Mouse (Mus musculus): ENCODE results near the gene Gm26741. TPM values are rescaled to one million over a fixed set of nuclear protein-coding genes. Genes with fewer than 3 reads are reported as not detected.

Gm26741 gene
- polyA plus RNA-seq, 1 experiment, result not detected

DNA sequence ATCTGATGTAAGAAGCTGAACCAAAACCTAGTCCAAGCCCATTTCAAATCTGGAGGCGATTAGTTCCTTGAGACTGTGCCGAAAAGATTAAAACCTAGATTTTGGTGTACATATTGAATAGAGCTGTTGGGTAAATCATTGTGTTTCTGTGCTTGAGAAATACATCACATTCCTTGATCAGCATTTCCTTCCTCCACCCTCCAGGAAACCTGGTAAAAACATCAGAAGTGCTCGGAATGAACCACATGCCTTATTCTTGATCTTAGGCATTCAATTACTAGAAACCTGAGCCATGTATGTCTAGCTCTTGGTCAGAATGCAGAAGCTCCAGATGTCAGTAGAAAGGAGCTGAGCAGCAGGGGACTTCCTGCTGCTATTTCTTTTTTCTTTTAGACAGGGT is 30.9 kb downstream of the Gm26741 start:
- TF ChIP-seq CTCF (IDR thresholded peaks at IDR 0.05; ENCODE audit: extremely low read depth, insufficient read length, insufficient replicate concordance, low read depth, low read length) (no peak), POLR2A (IDR thresholded peaks at IDR 0.05; ENCODE audit: low read depth, low read length) (no peak)
- 90% methylated on average over 3 of the region's 3 CpGs for WGBS
- H3K36me3 ChIP-seq (ENCODE audit: control insufficient read depth, insufficient read depth, low read length), result no peaks in the 10 kb centered on the region
- H3K4me1 ChIP-seq (ENCODE audit: control insufficient read depth, insufficient read depth, insufficient read length, low read length), result no peaks in the 10 kb centered on the region
- no peak overlapping the region for H3K4me3 ChIP-seq (ENCODE audit: low read depth, low read length)
- no peak overlapping the region for H3K27ac ChIP-seq (ENCODE audit: insufficient read depth, low read depth, low read length)
- no peaks in the 10 kb centered on the region for H3K27me3 ChIP-seq (ENCODE audit: control insufficient read depth, insufficient read depth, low read length)

DNA sequence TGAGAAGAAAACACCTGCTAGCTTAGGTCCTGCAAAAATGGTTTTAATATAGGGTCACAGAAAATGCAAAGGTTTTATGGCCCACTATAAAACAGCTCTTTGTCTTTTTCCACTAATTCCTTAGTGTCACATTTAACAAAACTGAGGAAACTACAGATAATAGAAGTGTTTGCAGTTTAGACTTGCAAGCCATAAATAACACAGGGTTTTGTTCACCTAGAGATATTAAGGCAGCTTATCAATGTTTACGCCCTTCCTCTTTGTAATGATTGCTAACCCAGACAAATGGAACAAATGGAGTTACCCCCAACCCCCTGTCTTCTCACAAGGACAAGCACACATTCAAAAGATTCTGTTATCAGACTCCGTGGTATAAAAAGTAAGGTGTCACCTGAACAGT is 32.6 kb downstream of the Gm26741 start:
- Histone ChIP-seq H3K4me3 (ENCODE audit: low read depth, low read length) (no peak overlapping the region), H3K27ac (ENCODE audit: insufficient read depth, low read depth, low read length) (no peak overlapping the region), H3K4me1 (ENCODE audit: control insufficient read depth, insufficient read depth, insufficient read length, low read length) (no peaks in the 10 kb centered on the region), H3K36me3 (ENCODE audit: control insufficient read depth, insufficient read depth, low read length) (no peaks in the 10 kb centered on the region), H3K27me3 (ENCODE audit: control insufficient read depth, insufficient read depth, low read length) (no peaks in the 10 kb centered on the region)
- whole genome bisulfite sequencing, result 39% methylated on average over 2 of the region's 2 CpGs
- no peak for TF ChIP-seq POLR2A (IDR thresholded peaks at IDR 0.05; ENCODE audit: low read depth, low read length)
- TF ChIP-seq CTCF (IDR thresholded peaks at IDR 0.05; ENCODE audit: extremely low read depth, insufficient read length, insufficient replicate concordance, low read depth, low read length), result no peak

DNA sequence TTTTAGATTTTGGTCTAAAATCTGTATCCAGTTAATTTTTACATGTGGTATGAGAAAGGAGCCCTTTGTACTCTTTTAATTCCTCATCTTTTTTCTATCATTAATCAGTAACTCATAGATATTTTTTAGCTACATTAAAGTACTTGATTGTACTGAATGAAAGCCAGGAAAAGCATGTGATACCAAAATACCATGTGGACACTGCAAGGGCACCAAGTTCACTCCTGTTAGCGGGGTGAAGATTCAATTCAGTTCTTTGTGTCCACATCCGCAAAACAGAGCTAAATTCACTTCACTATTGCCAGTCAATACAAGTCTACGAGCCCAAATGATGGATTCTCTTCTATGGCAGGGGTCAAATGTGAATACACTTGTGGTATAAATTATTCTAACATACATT is 38.1 kb downstream of the Gm26741 start:
- Histone ChIP-seq H3K36me3 (ENCODE audit: control insufficient read depth, insufficient read depth, low read length) (no peaks in the 10 kb centered on the region), H3K27me3 (ENCODE audit: control insufficient read depth, insufficient read depth, low read length) (no peaks in the 10 kb centered on the region), H3K4me3 (ENCODE audit: low read depth, low read length) (no peak overlapping the region), H3K27ac (ENCODE audit: insufficient read depth, low read depth, low read length) (no peak overlapping the region), H3K4me1 (ENCODE audit: control insufficient read depth, insufficient read depth, insufficient read length, low read length) (no peaks in the 10 kb centered on the region)
- TF ChIP-seq POLR2A (IDR thresholded peaks at IDR 0.05; ENCODE audit: low read depth, low read length) (no peak), CTCF (IDR thresholded peaks at IDR 0.05; ENCODE audit: extremely low read depth, insufficient read length, insufficient replicate concordance, low read depth, low read length) (no peak)
- 82% methylated on average over 3 of the region's 3 CpGs for WGBS

DNA sequence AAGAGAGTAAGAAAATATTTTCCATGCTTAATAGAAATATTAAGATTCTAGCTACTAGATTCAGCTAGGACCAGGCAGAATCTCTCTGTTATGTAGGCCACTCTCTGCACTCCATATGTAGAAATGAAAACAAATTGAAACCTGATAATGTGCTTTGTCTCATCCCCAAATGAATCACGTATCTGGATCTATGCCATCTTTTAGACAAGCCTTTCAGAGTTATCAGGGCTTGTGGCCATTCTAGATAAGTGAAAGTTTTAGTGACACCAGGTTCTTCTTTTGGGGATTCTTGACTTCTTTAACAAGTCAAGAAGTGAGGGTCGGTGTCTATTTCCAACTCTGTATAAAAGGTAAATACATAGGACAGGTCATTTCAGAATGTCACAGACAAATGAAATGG is 40.1 kb downstream of the Gm26741 start:
- H3K36me3 ChIP-seq (ENCODE audit: control insufficient read depth, insufficient read depth, low read length), result no peaks in the 10 kb centered on the region
- no peak overlapping the region for H3K27ac ChIP-seq (ENCODE audit: insufficient read depth, low read depth, low read length)
- H3K4me1 ChIP-seq (ENCODE audit: control insufficient read depth, insufficient read depth, insufficient read length, low read length), result no peaks in the 10 kb centered on the region
- WGBS, result 76% methylated on average over 2 of the region's 2 CpGs
- no peak overlapping the region for H3K4me3 ChIP-seq (ENCODE audit: low read depth, low read length)
- H3K27me3 ChIP-seq (ENCODE audit: control insufficient read depth, insufficient read depth, low read length), result no peaks in the 10 kb centered on the region
- TF ChIP-seq CTCF (IDR thresholded peaks at IDR 0.05; ENCODE audit: extremely low read depth, insufficient read length, insufficient replicate concordance, low read depth, low read length) (no peak), POLR2A (IDR thresholded peaks at IDR 0.05; ENCODE audit: low read depth, low read length) (no peak)

DNA sequence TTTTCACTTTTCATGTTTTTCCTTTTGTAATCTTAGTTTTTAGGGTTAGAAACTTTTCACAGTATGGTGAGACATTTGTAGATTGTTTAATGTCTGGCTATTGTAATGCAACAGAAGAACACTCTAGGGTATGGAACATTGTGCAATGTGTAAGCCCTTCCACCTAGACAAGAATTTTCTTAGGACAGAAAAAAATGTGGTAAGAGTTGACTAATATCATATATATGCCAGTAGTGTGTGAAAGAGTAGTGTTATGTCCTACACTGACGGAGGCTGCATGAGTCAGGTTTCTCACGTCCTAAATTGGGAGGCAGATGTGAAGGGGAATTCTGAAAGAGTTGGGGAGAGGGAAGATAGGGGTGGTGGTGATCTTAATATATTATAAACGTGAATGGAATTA is 41.2 kb downstream of the Gm26741 start:
- H3K27ac ChIP-seq (ENCODE audit: insufficient read depth, low read depth, low read length), result no peak overlapping the region
- no peaks in the 10 kb centered on the region for H3K4me1 ChIP-seq (ENCODE audit: control insufficient read depth, insufficient read depth, insufficient read length, low read length)
- TF ChIP-seq CTCF (IDR thresholded peaks at IDR 0.05; ENCODE audit: extremely low read depth, insufficient read length, insufficient replicate concordance, low read depth, low read length) (no peak), POLR2A (IDR thresholded peaks at IDR 0.05; ENCODE audit: low read depth, low read length) (no peak)
- no peaks in the 10 kb centered on the region for H3K36me3 ChIP-seq (ENCODE audit: control insufficient read depth, insufficient read depth, low read length)
- H3K27me3 ChIP-seq (ENCODE audit: control insufficient read depth, insufficient read depth, low read length), result no peaks in the 10 kb centered on the region
- 71% methylated on average over 3 of the region's 3 CpGs for WGBS
- H3K4me3 ChIP-seq (ENCODE audit: low read depth, low read length), result no peak overlapping the region

DNA sequence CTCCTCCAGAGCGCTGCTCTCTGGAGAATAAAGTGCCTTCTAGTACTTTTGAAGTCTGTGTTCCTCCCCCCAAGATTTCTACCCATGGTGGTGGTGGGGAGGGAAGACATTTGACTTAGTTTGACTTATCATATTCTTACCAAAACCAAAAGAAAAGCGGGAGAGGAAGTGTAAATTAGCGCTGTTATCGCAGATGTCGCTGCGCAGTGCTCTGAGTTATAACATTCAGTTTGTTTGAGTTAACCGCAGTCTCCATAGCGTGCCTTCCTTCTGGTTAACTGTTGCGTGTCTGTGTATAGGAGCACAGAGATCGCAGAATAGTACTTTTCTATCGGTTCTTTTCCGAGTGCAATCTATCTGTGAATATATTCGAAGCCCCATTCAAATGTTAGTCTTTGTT is 46.6 kb downstream of the Gm26741 start:
- 84% methylated on average over 13 of the region's 13 CpGs for WGBS
- Histone ChIP-seq H3K4me1 (ENCODE audit: control insufficient read depth, insufficient read depth, insufficient read length, low read length) (no peaks in the 10 kb centered on the region), H3K27me3 (ENCODE audit: control insufficient read depth, insufficient read depth, low read length) (no peaks in the 10 kb centered on the region; the same call in 1 of the 2 replicates), H3K4me3 (ENCODE audit: low read depth, low read length) (no peak overlapping the region), H3K27ac (ENCODE audit: insufficient read depth, low read depth, low read length) (no peak overlapping the region), H3K36me3 (ENCODE audit: control insufficient read depth, insufficient read depth, low read length) (no peaks in the 10 kb centered on the region)
- TF ChIP-seq POLR2A (IDR thresholded peaks at IDR 0.05; ENCODE audit: low read depth, low read length) (no peak), CTCF (IDR thresholded peaks at IDR 0.05; ENCODE audit: extremely low read depth, insufficient read length, insufficient replicate concordance, low read depth, low read length) (no peak)

DNA sequence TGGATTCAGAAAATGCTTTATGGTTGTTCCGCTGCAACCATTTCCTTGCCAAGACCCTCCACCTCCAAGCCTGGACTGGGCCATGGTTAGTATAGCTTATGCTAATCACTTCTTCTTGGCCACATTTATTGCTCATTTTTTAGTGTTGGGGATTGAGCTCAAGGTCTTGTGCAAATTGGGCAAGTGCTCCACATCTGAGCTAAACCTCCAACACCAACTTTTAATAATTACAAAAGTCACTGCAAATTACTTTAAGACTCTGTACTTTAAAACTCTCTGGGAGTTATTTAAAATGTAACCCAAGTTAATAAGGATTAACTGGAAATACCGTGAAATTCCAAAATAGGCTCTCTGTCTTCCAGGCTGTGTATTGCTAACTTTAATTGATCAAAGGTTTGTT is 49.0 kb downstream of the Gm26741 start:
- no peaks in the 10 kb centered on the region for H3K36me3 ChIP-seq (ENCODE audit: control insufficient read depth, insufficient read depth, low read length)
- TF ChIP-seq CTCF (IDR thresholded peaks at IDR 0.05; ENCODE audit: extremely low read depth, insufficient read length, insufficient replicate concordance, low read depth, low read length) (no peak), POLR2A (IDR thresholded peaks at IDR 0.05; ENCODE audit: low read depth, low read length) (no peak)
- H3K27ac ChIP-seq (ENCODE audit: insufficient read depth, low read depth, low read length), result no peak overlapping the region
- H3K27me3 ChIP-seq (ENCODE audit: control insufficient read depth, insufficient read depth, low read length), result no peaks in the 10 kb centered on the region; the same call in 1 of the 2 replicates
- H3K4me1 ChIP-seq (ENCODE audit: control insufficient read depth, insufficient read depth, insufficient read length, low read length), result no peaks in the 10 kb centered on the region
- no peak overlapping the region for H3K4me3 ChIP-seq (ENCODE audit: low read depth, low read length)
- WGBS, result 86% methylated on average over 2 of the region's 2 CpGs

Other genes starting within 250 kb of the Gm26741 start
- 0.03 and 0.25 TPM in 2 replicates for gene Ros1, start 163.5 kb upstream of the Gm26741 start, polyA plus RNA-seq (2012; rRNA removed)
- gene Dcbld1, start 125.1 kb upstream of the Gm26741 start, polyA plus RNA-seq (2012; rRNA removed), result 13.7 and 21.0 TPM in 2 replicates
- gene Gopc, start 23.4 kb downstream of the Gm26741 start, polyA plus RNA-seq (2012; rRNA removed), result 1.6 and 2.6 TPM in 2 replicates
- gene Nepn, start 30.2 kb downstream of the Gm26741 start, polyA plus RNA-seq (2012; rRNA removed), result not detected in 2 replicates
- gene Nus1, start 58.8 kb downstream of the Gm26741 start, polyA plus RNA-seq (2012; rRNA removed), result 19.0 and 25.2 TPM in 2 replicates

Data from small intestine, adult 2 months (tissue).